Mouse (Mus musculus) lung, embryonic 16.5 days (tissue): ENCODE measurements around the gene Bcas1. TPM values are rescaled to one million over a fixed set of nuclear protein-coding genes. Genes with fewer than 3 reads are reported as not detected.
"Not testable (repeated sequence)": the region's sequence is repeated elsewhere in the genome, so short reads cannot be mapped to it uniquely, and the experiment has no call there.

ENCODE experiments used
- ATAC-seq: fragments of 200-750 bp; cut with Nextera tagmentation; 2 replicates; pipeline ENCODE4 v1.8.0; 2017; ENCODE audit warnings: low read depth, mild to moderate bottlenecking, moderate library complexity
- H3K27ac ChIP-seq: fragments of 300-500 bp; sonication (generic); 2 replicates; pipeline ENCODE4 v1.5.1; 2014; ENCODE audit warnings: mild to moderate bottlenecking, control low read depth, low read length
- H3K27me3 ChIP-seq: fragments of 300-500 bp; sonication (generic); 2 replicates; pipeline ENCODE4 v1.6.1; 2014; ENCODE audit warnings: low read depth, low read length, mixed read lengths; ENCODE audit not compliant: control insufficient read depth, insufficient read depth
- H3K36me3 ChIP-seq: fragments of 300-500 bp; sonication (generic); 2 replicates; pipeline ENCODE4 v1.6.1; 2014; ENCODE audit warnings: low read length; ENCODE audit not compliant: control insufficient read depth, insufficient read depth
- H3K4me1 ChIP-seq: fragments of 300-500 bp; sonication (generic); replicated peaks from 2 replicates; pipeline ENCODE4 v1.6.1; 2014; ENCODE audit warnings: low read length, mixed read lengths; ENCODE audit not compliant: control insufficient read depth, insufficient read depth
- H3K4me2 ChIP-seq: fragments of 300-500 bp; sonication (generic); 2 replicates; pipeline ENCODE4 v1.6.1; 2014; ENCODE audit warnings: low read depth, low read length, control low read depth
- H3K4me3 ChIP-seq: fragments of 300-500 bp; sonication (generic); 2 replicates; pipeline ENCODE4 v1.5.1; 2014; ENCODE audit warnings: mild to moderate bottlenecking, low read length, control low read depth
- H3K9ac ChIP-seq: fragments of 300-500 bp; sonication (generic); 2 replicates; pipeline ENCODE4 v1.6.1; 2014; ENCODE audit warnings: low read length, control low read depth
- H3K9me3 ChIP-seq: fragments of 300-500 bp; sonication (generic); 2 replicates; pipeline ENCODE4 v1.6.1; 2016; ENCODE audit warnings: low read length; ENCODE audit not compliant: control insufficient read depth
- WGBS: fragments of 180-500 bp; shearing (Covaris S2); extraction: QIAGEN DNeasy Blood & Tissue Kit; methylation state at CpG from one replicate; pipeline ENCODE4 v1.1.7; 2014; 5-methylcytosine and 5-hydroxymethylcytosine counted together
- polyA plus RNA-seq: library from polyadenylated mRNA; unstranded; fragments of >200 nt; fragmentation: Nextera tagmentation; extraction: Ambion mirVana; gene quantifications from 2 replicates; pipeline ENCODE4 v1.2.1, GENCODE M21; 2015

Bcas1 gene
- polyA plus RNA-seq, 1 experiment from 2014 or later, result 3.7 TPM

DNA sequence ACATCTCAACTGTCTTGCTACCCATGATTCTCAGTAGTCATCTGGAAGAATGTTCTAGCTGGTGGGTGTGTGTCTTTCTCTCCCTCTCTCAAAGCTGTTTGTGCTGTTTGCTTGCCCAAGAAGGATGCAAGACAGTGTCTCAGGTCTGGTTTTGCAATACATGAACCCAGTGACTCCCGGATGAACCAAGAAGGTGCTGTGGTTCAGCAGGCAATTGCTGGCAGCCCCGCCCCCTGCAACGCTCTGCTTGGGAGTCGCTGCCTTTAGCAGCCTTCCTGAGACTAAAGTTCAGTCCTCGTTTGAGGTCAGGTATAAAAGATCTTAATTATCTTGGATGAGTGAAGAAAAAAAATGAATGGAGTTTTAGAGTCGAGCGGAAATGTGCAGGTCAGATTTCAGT lies 34.0 kb upstream of the Bcas1 start:
- no peaks in the 10 kb centered on the region for H3K36me3 ChIP-seq
- no peaks in the 10 kb centered on the region for H3K9me3 ChIP-seq
- H3K27me3 ChIP-seq, result peaks cover 2% of the 10 kb centered on the region
- no peaks in the 10 kb centered on the region for H3K4me1 ChIP-seq
- H3K9ac ChIP-seq, result no peak overlapping the region
- H3K4me3 ChIP-seq, result no peak overlapping the region
- no peak overlapping the region for H3K27ac ChIP-seq
- no peak overlapping the region for H3K4me2 ChIP-seq
- 65% methylated on average over 7 of the region's 7 CpGs for WGBS
- no peak for ATAC-seq

DNA sequence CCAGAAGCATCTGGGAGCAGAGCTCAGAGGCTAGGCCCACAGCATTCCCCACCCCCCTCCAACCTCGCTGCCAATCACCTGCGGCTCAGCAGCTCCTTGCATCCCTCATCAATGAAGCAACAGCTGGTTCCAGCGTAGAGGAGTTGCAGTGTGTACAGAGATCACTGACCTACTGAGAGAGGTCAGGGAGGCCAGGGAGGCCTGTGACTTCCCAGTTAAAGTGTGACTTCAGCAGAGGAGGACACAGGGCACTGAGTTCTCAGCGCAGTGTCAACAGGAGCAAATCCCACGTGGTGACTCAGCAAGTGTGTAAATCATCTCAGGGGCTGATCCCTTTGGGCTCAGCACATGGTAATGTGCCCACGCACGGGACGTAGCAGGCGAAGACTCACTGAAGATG lies 32.2 kb upstream of the Bcas1 start:
- H3K27ac ChIP-seq, result no peak overlapping the region
- no peaks in the 10 kb centered on the region for H3K36me3 ChIP-seq
- no peak for ATAC-seq
- peaks cover 2% of the 10 kb centered on the region for H3K27me3 ChIP-seq
- H3K9me3 ChIP-seq, result no peaks in the 10 kb centered on the region
- H3K9ac ChIP-seq, result no peak overlapping the region
- no peak overlapping the region for H3K4me3 ChIP-seq
- whole genome bisulfite sequencing, result 25% methylated on average over 9 of the region's 9 CpGs
- H3K4me2 ChIP-seq, result no peak overlapping the region
- H3K4me1 ChIP-seq, result no peaks in the 10 kb centered on the region

DNA sequence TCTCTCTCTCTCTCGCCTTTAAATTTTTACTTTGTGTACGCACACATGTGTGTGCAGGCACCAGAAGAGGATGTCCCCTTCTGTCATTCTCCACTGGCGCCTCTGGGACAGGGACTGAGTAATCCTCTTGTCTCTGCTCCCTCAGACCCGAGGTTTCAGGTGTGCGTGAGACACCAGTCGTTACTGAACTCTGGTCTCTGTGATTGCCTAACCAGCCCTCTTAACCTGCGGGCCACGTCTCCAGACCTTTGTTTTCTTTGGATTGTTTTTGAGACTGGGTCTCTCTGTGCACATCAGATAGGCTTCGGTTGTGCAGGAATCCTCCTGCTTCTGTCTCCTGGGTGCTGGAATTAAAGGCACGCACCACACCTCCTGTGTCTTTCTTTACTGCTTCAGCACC lies 31.5 kb upstream of the Bcas1 start:
- WGBS, result 55% methylated on average over 10 of the region's 10 CpGs
- no peak overlapping the region for H3K4me2 ChIP-seq
- no peaks in the 10 kb centered on the region for H3K4me1 ChIP-seq
- H3K27me3 ChIP-seq, result peaks cover 2% of the 10 kb centered on the region
- H3K4me3 ChIP-seq, result no peak overlapping the region
- ATAC-seq, result no peak
- no peak overlapping the region for H3K9ac ChIP-seq
- no peaks in the 10 kb centered on the region for H3K9me3 ChIP-seq
- no peaks in the 10 kb centered on the region for H3K36me3 ChIP-seq
- no peak overlapping the region for H3K27ac ChIP-seq

DNA sequence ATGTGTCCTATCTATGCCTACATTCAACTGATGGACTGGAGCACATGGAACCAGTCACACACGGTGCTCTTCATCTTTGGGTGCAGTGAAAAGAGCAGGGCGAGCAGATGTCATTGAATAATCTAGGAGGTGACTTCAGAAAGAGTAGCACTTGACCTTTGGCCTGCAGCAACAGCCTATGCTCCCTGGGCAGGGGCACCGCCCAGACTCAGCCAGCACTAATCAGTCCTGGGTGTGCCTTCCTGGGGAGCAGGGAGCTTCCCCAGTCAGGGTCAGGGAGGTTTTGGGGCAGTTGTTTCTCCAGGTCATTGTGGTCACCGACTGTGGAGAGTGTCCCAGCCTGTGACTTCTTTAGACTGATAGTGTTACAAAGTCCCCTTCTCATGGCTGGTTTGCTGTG lies 26.2 kb upstream of the Bcas1 start:
- not testable (repeated sequence) for H3K4me3 ChIP-seq, H3K9me3 ChIP-seq, H3K4me2 ChIP-seq, H3K4me1 ChIP-seq, H3K27me3 ChIP-seq, H3K9ac ChIP-seq, H3K36me3 ChIP-seq, H3K27ac ChIP-seq, ATAC-seq
- WGBS, result 40% methylated on average over 3 of the region's 4 CpGs

DNA sequence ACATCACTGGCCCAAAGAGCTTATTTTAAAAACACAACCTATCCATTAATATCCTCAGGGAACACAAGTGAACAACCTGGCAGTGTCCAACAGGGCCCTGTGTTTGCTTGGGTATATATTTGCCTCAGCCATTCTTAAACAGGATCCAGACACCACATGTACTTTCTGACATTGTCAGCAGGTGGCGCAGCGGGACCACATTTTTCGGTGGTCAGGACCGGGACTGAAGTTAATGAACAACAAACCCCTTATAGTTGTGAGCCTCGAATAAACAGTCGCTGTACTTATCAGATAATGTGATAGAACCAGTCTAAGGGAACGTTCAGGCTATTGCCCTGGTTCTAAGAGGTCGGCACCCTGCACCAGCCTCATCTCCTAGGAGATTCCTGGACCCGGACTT lies 23.3 kb upstream of the Bcas1 start:
- H3K4me3 ChIP-seq, result no peak overlapping the region
- H3K4me1 ChIP-seq, result peaks cover 6% of the 10 kb centered on the region
- peak; percentile 64 for ATAC-seq
- no peak overlapping the region for H3K27ac ChIP-seq
- H3K9me3 ChIP-seq, result no peaks in the 10 kb centered on the region
- no peaks in the 10 kb centered on the region for H3K36me3 ChIP-seq
- peaks cover 6% of the 10 kb centered on the region for H3K27me3 ChIP-seq
- no peak overlapping the region for H3K9ac ChIP-seq
- peak overlapping the region; percentile 32 for H3K4me2 ChIP-seq
- 3% methylated on average over 9 of the region's 9 CpGs for WGBS

DNA sequence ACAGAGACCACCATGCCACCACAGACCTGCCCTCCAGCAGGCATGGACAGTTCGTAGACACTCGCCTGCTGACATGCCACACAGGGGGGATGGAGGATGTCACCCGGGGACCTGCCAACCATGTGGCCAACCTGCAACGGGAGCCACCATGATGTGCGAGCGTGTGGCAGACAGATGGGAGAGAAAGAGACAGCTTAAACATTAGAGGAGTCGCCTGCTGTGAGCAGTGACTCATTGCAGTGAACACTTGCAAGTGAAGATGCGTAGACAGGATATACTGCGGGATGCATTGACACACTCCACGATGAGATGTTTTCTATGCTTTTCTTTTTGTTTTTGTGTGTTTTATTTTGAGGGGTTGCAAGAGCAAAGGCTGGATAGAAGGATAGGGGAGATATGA lies 20.0 kb upstream of the Bcas1 start:
- Histone ChIP-seq H3K27me3 (peaks cover 6% of the 10 kb centered on the region), H3K27ac (no peak overlapping the region), H3K4me1 (peaks cover 11% of the 10 kb centered on the region), H3K4me2 (no peak overlapping the region), H3K9me3 (no peaks in the 10 kb centered on the region), H3K9ac (no peak overlapping the region), H3K36me3 (no peaks in the 10 kb centered on the region), H3K4me3 (no peak overlapping the region)
- 65% methylated on average over 10 of the region's 10 CpGs for WGBS
- no peak for ATAC-seq

DNA sequence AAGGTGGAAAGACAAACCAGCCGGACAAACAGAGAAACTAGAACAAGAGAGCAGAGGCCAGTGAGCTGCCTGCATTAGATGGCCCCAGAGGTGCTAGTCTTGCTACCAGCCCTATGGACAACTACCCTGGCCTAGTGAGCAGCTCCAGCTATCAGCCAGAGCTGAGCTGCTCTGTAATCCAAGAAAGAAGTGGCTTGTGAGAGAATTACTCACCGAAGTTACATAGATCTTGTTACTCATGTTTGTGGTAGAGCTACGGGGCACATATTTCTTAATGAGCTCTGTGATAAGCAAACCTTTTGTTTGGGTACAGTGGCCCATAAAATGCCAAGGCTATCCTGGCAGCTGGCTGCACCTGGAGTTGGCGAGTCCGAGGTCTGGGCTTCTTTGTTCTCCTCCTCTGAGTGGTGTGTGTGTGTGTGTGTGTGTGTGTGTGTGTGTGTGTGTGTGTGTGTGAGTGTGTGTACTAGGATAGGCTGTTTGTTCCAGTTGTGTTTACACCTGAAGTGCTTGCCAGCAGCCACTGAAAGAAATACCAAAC lies 19.3 kb upstream of the Bcas1 start:
- Histone ChIP-seq H3K27me3 (peaks cover 2% of the 10 kb centered on the region), H3K4me1 (peaks cover 11% of the 10 kb centered on the region), H3K4me2 (no peak overlapping the region), H3K27ac (no peak overlapping the region), H3K9ac (no peak overlapping the region), H3K4me3 (no peak overlapping the region), H3K36me3 (no peaks in the 10 kb centered on the region), H3K9me3 (no peaks in the 10 kb centered on the region)
- ATAC-seq, result no peak
- 49% methylated on average over 5 of the region's 5 CpGs for WGBS

DNA sequence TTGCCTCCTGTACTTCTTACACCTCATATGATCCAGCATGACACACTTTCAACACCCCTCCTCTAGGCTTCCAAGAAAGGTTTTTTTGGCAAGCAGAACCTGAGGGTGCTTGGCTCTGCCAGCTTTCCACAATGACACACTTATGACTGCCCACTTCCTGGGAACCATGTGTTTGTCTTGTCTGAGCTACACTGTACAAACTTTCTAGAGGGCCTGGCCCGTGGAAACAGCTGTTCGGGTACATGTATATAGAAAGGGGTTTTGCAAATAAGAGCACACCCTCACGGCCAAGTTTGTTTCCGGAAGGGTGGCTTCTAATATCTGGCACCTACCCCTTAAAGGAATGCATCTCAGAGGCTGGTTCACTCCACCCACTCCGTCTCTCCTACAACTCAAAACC lies 18.2 kb upstream of the Bcas1 start:
- H3K27me3 ChIP-seq, result peaks cover 2% of the 10 kb centered on the region
- WGBS, result 44% methylated on average over 5 of the region's 5 CpGs
- no peaks in the 10 kb centered on the region for H3K9me3 ChIP-seq
- peak; percentile 91 for ATAC-seq
- H3K9ac ChIP-seq, result no peak overlapping the region
- H3K27ac ChIP-seq, result no peak overlapping the region
- H3K36me3 ChIP-seq, result no peaks in the 10 kb centered on the region
- peaks cover 8% of the 10 kb centered on the region; the same call in 1 of the 2 replicates for H3K4me1 ChIP-seq
- H3K4me3 ChIP-seq, result no peak overlapping the region
- H3K4me2 ChIP-seq, result no peak overlapping the region

DNA sequence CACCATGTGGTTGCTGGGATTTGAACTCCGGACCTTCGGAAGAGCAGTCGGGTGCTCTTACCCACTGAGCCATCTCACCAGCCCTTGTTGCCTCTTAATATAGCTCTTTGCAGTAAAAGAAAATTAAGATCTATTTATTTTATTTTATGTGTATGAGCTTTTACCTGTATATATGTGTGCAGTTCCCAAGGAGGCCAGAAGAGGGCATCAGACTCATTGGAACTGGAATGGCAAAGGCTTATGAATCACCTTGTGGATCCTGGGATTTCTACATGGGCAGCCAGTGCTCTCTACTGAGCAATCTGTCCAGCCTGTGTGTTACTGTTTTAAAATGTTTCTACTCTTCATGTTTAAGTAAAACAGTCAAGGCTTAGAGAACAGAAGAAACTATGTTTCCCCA lies 14.9 kb upstream of the Bcas1 start:
- peaks cover 10% of the 10 kb centered on the region; the same call in 1 of the 2 replicates for H3K4me1 ChIP-seq
- H3K9me3 ChIP-seq, result no peaks in the 10 kb centered on the region
- 71% methylated on average over 3 of the region's 3 CpGs for whole genome bisulfite sequencing
- no peak overlapping the region for H3K27ac ChIP-seq
- H3K27me3 ChIP-seq, result no peaks in the 10 kb centered on the region; the same call in 1 of the 2 replicates
- no peak overlapping the region for H3K9ac ChIP-seq
- H3K4me3 ChIP-seq, result no peak overlapping the region
- ATAC-seq, result no peak
- no peaks in the 10 kb centered on the region for H3K36me3 ChIP-seq
- no peak overlapping the region for H3K4me2 ChIP-seq

DNA sequence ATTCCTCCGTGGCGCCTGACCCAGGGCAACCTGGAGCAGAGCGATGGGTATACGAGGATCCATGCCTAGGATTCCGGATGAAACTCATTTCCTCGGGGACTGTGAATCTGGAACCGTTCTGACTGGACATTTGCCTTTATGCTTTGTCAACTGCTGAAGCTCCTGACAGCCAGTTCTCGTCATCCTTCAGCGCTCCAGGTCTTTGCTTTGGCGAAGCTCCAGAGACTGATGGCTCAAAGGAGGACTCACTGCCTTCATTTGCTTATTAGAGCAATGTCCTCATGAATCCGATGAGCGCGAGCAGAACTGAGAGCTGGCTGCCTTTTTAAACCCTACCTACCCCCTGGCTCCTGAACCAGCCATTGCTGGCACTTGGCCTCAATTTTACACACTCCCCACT lies 11.1 kb upstream of the Bcas1 start:
- 29% methylated on average over 13 of the region's 13 CpGs for WGBS
- H3K4me3 ChIP-seq, result no peak overlapping the region
- H3K9ac ChIP-seq, result no peak overlapping the region
- H3K27ac ChIP-seq, result no peak overlapping the region
- 0 out of 2 replicates have a peak, but pooled peaks cover 3% of the 10 kb centered on the region for H3K4me1 ChIP-seq
- no peaks in the 10 kb centered on the region for H3K36me3 ChIP-seq
- H3K9me3 ChIP-seq, result no peaks in the 10 kb centered on the region
- ATAC-seq, result 0 out of 2 replicates have a peak, but pooled peaks have one; percentile 23
- H3K4me2 ChIP-seq, result no peak overlapping the region
- H3K27me3 ChIP-seq, result no peaks in the 10 kb centered on the region; the same call in 1 of the 2 replicates
